ENCODE assay signal across 14 mouse cellular contexts in the genomic region with DNA sequence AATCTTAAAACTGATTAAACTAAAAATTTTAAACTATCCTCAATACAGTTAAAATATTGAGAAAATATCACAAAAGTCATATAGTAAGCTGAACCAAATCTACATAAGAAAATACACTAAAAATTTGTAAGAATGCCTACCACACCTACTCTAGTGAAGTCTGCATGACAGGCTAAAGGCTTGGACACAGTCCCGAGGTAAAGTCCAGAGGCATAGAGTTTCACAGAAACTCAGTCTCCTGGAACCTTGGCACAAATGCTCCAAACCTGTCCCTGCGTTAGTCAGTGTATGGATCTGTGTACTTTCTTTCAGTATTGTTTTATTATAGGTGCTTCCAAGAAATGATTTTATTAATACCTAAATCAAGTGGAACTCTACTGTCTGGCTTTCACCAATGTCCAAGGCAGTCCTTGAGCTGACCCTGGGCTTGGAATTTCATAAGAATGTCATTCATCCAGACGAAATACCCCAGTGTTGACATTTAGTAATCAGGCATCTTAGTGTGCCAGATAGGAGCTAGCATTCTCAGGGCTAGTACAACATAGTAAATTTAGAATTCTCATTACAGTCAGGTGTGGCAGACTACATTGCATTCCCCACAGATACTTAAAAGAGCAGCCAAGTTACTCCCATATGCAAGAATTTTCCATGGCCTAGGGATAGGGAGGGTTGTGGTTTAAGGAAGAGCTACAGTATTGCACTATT.
"Had no signal": no experiment of that assay in that cellular context is flagged by ENCODE, and none has a peak within 500 bp of the region (broad histone marks: within the 10 kb centered on the region; RNA-seq: fewer than 3 reads in every experiment).

No protein-coding gene starts in this region.

- DNase-seq: kidney, postnatal 25 days; layer of hippocampus, adult 9-11 months; layer of hippocampus, postnatal 36 days; lung, adult 2 months; lung, postnatal 36 days; right cerebral cortex, adult 18-20 months; thymus, postnatal 4 days had no signal

- H3K4me1 ChIP-seq: limb, embryonic 15.5 days; midbrain, embryonic 13.5 days; neural tube, embryonic 15.5 days had no signal

- ATAC-seq: lung, postnatal 0 days; midbrain, embryonic 13.5 days had no signal

- H3K9ac ChIP-seq: limb, embryonic 15.5 days; liver, embryonic 14.5 days; midbrain, embryonic 13.5 days; neural tube, embryonic 15.5 days had no signal

- H3K4me2 ChIP-seq: limb, embryonic 15.5 days; midbrain, embryonic 13.5 days; neural tube, embryonic 15.5 days had no signal

- H3K27ac ChIP-seq: limb, embryonic 15.5 days; liver, embryonic 14.5 days; midbrain, embryonic 13.5 days; neural tube, embryonic 15.5 days; stomach, postnatal 0 days had no signal

- H3K36me3 ChIP-seq: limb, embryonic 15.5 days; midbrain, embryonic 13.5 days; neural tube, embryonic 15.5 days had no signal

- H3K27me3 ChIP-seq: limb, embryonic 15.5 days; midbrain, embryonic 13.5 days; neural tube, embryonic 15.5 days had no signal

- H3K4me3 ChIP-seq: limb, embryonic 15.5 days; midbrain, embryonic 13.5 days; myocyte; neural tube, embryonic 15.5 days had no signal

- H3K9me3 ChIP-seq: limb, embryonic 15.5 days; midbrain, embryonic 13.5 days; neural tube, embryonic 15.5 days had no signal
